Mouse (Mus musculus) neutrophil, adult 83 days (primary cell): ENCODE results near the gene Smad3. TPM values are rescaled to one million over a fixed set of nuclear protein-coding genes. Genes with fewer than 3 reads are reported as not detected.

Source experiments
- total RNA-seq, 2 experiments: library from RNA; stranded (reverse); gene quantifications; one replicate each; pipeline ENCODE4 v1.2.4; 2023

Gene Smad3
- 10 to 100 TPM; 28.7 to 30.7 TPM for total RNA-seq

GRCm38 (mm10) chr9:63757865-63758440 lies at the start of gene Smad3:
Gene Smad3, minus strand, starts transcription at chr9:63757994.

GRCm38 (mm10) chr9:63602043-63602939 lies 155.5 kb downstream of the Smad3 start, which contains the start of the genes Iqch and Aagab:
Gene Iqch, minus strand, starts transcription at chr9:63602493.
Gene Aagab, plus strand, starts transcription at chr9:63602660.

Other genes with a start within 250 kb of the Smad3 start
- not detected for gene Iqch, start 155.5 kb downstream of the Smad3 start, total RNA-seq
- gene Aagab, start 155.3 kb downstream of the Smad3 start, total RNA-seq = 10 to 100 TPM; 29.8 to 32.6 TPM